Mouse (Mus musculus): ENCODE data around the gene Olfr149.
"Not testable (repeated sequence)": the region's sequence is repeated elsewhere in the genome, so short reads cannot be mapped to it uniquely, and the experiment has no call there.

Olfr149 gene

GRCm38 (mm10) chr9:39707017-39707416, at the start of gene Olfr149:
Gene Olfr149, minus strand, starts transcription at chr9:39707117.
- no peak for DNase-seq (ENCODE audit: low spot score)

- DNase-seq (ENCODE audit: low spot score) = no peak
Measured at GRCm38 (mm10) chr9:39746428-39746827, 39.5 kb upstream of the Olfr149 start.

GRCm38 (mm10) chr9:39745949-39746348, 39.0 kb upstream of the Olfr149 start, which contains the start of gene Olfr967:
Gene Olfr967, plus strand, starts transcription at chr9:39746249.
- no peak for DNase-seq (ENCODE audit: low spot score)

- DNase-seq (ENCODE audit: low spot score) = no peak
Measured at GRCm38 (mm10) chr9:39740741-39741140, 33.8 kb upstream of the Olfr149 start.

- DNase-seq (ENCODE audit: low spot score) = no peak
Measured at GRCm38 (mm10) chr9:39730678-39731077, 23.8 kb upstream of the Olfr149 start, which contains the start of gene Olfr150. Gene Olfr150, plus strand, starts transcription at chr9:39730978.

- no peak for DNase-seq (ENCODE audit: low spot score)
Measured at GRCm38 (mm10) chr9:39711053-39711452, 4.1 kb upstream of the Olfr149 start, which contains the start of gene Olfr965. Gene Olfr965, plus strand, starts transcription at chr9:39711353.

- no peak for DNase-seq (ENCODE audit: low spot score)
Measured at GRCm38 (mm10) chr9:39708958-39709357, 2.0 kb upstream of the Olfr149 start.

GRCm38 (mm10) chr9:39701123-39701522, 5.8 kb downstream of the Olfr149 start:
- DNase-seq (ENCODE audit: low spot score) = not testable (repeated sequence)

- DNase-seq (ENCODE audit: low spot score) = no peak
Measured at GRCm38 (mm10) chr9:39679280-39679679, 27.6 kb downstream of the Olfr149 start.

GRCm38 (mm10) chr9:39678557-39678956, 28.4 kb downstream of the Olfr149 start:
- DNase-seq (ENCODE audit: low spot score) = no peak

GRCm38 (mm10) chr9:39674820-39675219, 32.1 kb downstream of the Olfr149 start:
- no peak for DNase-seq (ENCODE audit: low spot score)

GRCm38 (mm10) chr9:39669723-39670122, 37.2 kb downstream of the Olfr149 start:
- DNase-seq (ENCODE audit: low spot score) = no peak

- DNase-seq (ENCODE audit: low spot score) = no peak
Measured at GRCm38 (mm10) chr9:39666905-39667304, 40.0 kb downstream of the Olfr149 start, which contains the start of gene Olfr963. Gene Olfr963, plus strand, starts transcription at chr9:39667205.

GRCm38 (mm10) chr9:39654756-39655396, 52.0 kb downstream of the Olfr149 start:
- no peak for DNase-seq (ENCODE audit: low spot score)

Data from ovary, postnatal 36 days (tissue).